Mouse (Mus musculus): ENCODE measurements at regions not wholly inside any gene's neighbourhood (a gene's known extent, or its start where the extent isn't known, plus 50 kb on each side); places are given as distances from the start of the nearest gene placed in this dataset.
"Not testable (repeated sequence)": the region's sequence is repeated elsewhere in the genome, so short reads cannot be mapped to it uniquely, and the experiment has no call there.

- ATAC-seq (no peak), DNase-seq (ENCODE audit: low read depth, low spot score) (no peak)
- ChIA-PET POLR2A (no interaction called here), CTCF (interaction anchor here (0.9 to 1.4 kb wide), 2 partner anchors 10 kb away, joined by 3 to 4 read pairs; no protein-coding TSS in a partner anchor)
- H3K27me3 ChIP-seq: no peaks in the 10 kb centered on the region
- in situ Hi-C loops (cut with MboI; ENCODE audit: low pct_unique_long_range_greater_than_20kb): no loop called here
- no peak for TF ChIP-seq CTCF (IDR thresholded peaks at IDR 0.05)
These were observed 63.6 kb downstream of the Cd2 start for GRCm38 (mm10) chr3:101224091-101224490.

- ChIA-PET CTCF (no interaction called here), POLR2A (no interaction called here)
- in situ Hi-C loops (cut with MboI; ENCODE audit: low pct_unique_long_range_greater_than_20kb): no loop called here
- TF ChIP-seq CTCF (IDR thresholded peaks at IDR 0.05): no peak
- no peak for ATAC-seq
- no peaks in the 10 kb centered on the region for H3K27me3 ChIP-seq
- DNase-seq (ENCODE audit: low read depth, low spot score): no peak
These were observed 67.8 kb downstream of the Cd2 start for GRCm38 (mm10) chr3:101219897-101220296.

- no peak for TF ChIP-seq CTCF (IDR thresholded peaks at IDR 0.05)
- in situ Hi-C loops (cut with MboI; ENCODE audit: low pct_unique_long_range_greater_than_20kb): no loop called here
- H3K27me3 ChIP-seq: no peaks in the 10 kb centered on the region
- ATAC-seq (no peak), DNase-seq (ENCODE audit: low read depth, low spot score) (no peak)
- ChIA-PET POLR2A (no interaction called here), CTCF (no interaction called here)
These were observed 71.0 kb downstream of the Cd2 start for GRCm38 (mm10) chr3:101216711-101217110.

- in situ Hi-C loops (cut with MboI; ENCODE audit: low pct_unique_long_range_greater_than_20kb): no loop called here
- ChIA-PET CTCF (interaction anchor here (0.8 to 1.6 kb wide), 3 partner anchors 19 to 82 kb away, joined by 3 read pairs; no protein-coding TSS in a partner anchor), POLR2A (no interaction called here)
- no peaks in the 10 kb centered on the region for H3K27me3 ChIP-seq
- ATAC-seq (no peak), DNase-seq (ENCODE audit: low read depth, low spot score) (no peak)
- TF ChIP-seq CTCF (IDR thresholded peaks at IDR 0.05): no peak
These were observed 74.6 kb downstream of the Cd2 start for GRCm38 (mm10) chr3:101213212-101213562.

GRCm38 (mm10) chr3:101212403-101213211 is 75.1 kb downstream of the Cd2 start:
- in situ Hi-C loops (cut with MboI; ENCODE audit: low pct_unique_long_range_greater_than_20kb): no loop called here
- ChIA-PET CTCF (interaction anchor here (1.1 to 1.3 kb wide), 2 partner anchors 19 to 83 kb away, joined by 3 read pairs; no protein-coding TSS in a partner anchor), POLR2A (interaction anchor here (0.6 kb wide), 1 partner anchor 17 kb away, joined by 3 read pairs; no protein-coding TSS in a partner anchor)
- DNase-seq (ENCODE audit: low read depth, low spot score): peak; percentile 41
- TF ChIP-seq CTCF (IDR thresholded peaks at IDR 0.05): no peak
- H3K27me3 ChIP-seq: no peaks in the 10 kb centered on the region
- ATAC-seq: peak; percentile 53

GRCm38 (mm10) chr3:101211936-101212335 is 75.8 kb downstream of the Cd2 start:
- DNase-seq (ENCODE audit: low read depth, low spot score) (peak; percentile 89), ATAC-seq (peak; percentile 50)
- no peak for TF ChIP-seq CTCF (IDR thresholded peaks at IDR 0.05)
- CTCF ChIA-PET: interaction anchor here (1.3 kb wide), 1 partner anchor 84 kb away, joined by 3 read pairs; no protein-coding TSS in a partner anchor
- no peaks in the 10 kb centered on the region for H3K27me3 ChIP-seq
- in situ Hi-C loops (cut with MboI; ENCODE audit: low pct_unique_long_range_greater_than_20kb): no loop called here
- POLR2A ChIA-PET: no interaction called here

- CTCF ChIA-PET: no interaction called here
- DNase-seq (ENCODE audit: low read depth, low spot score) (no peak), ATAC-seq (no peak)
- POLR2A ChIA-PET: no interaction called here
- no peak for TF ChIP-seq CTCF (IDR thresholded peaks at IDR 0.05)
- H3K27me3 ChIP-seq: no peaks in the 10 kb centered on the region
- in situ Hi-C loops (cut with MboI; ENCODE audit: low pct_unique_long_range_greater_than_20kb): no loop called here
These were observed 78.2 kb downstream of the Cd2 start for GRCm38 (mm10) chr3:101209546-101209945.

- no peak for ATAC-seq
- ChIA-PET CTCF (no interaction called here), POLR2A (interaction anchor here (0.6 kb wide), 2 partner anchors 213 to 254 kb away, joined by 3 read pairs; no protein-coding TSS in a partner anchor)
- no peak for DNase-seq (ENCODE audit: low read depth, low spot score)
- in situ Hi-C loops (cut with MboI; ENCODE audit: low pct_unique_long_range_greater_than_20kb): no loop called here
- H3K27me3 ChIP-seq: no peaks in the 10 kb centered on the region
- TF ChIP-seq CTCF (IDR thresholded peaks at IDR 0.05): no peak
These were observed 79.0 kb downstream of the Cd2 start for GRCm38 (mm10) chr3:101208751-101209150.

- DNase-seq (ENCODE audit: low read depth, low spot score); in situ Hi-C loops (cut with MboI; ENCODE audit: low pct_unique_long_range_greater_than_20kb); H3K27me3 ChIP-seq; ATAC-seq; POLR2A ChIA-PET; CTCF ChIA-PET: not testable (repeated sequence)
These were observed 81.6 kb downstream of the Cd2 start for GRCm38 (mm10) chr3:101206172-101206571.

GRCm38 (mm10) chr3:101194725-101195124 is 84.6 kb upstream of the Ptgfrn start:
- peaks cover 24% of the 10 kb centered on the region for H3K27me3 ChIP-seq
- ATAC-seq (no peak), DNase-seq (ENCODE audit: low read depth, low spot score) (no peak)
- POLR2A ChIA-PET: no interaction called here
- CTCF ChIA-PET: no interaction called here
- in situ Hi-C loops (cut with MboI; ENCODE audit: low pct_unique_long_range_greater_than_20kb): no loop called here
- TF ChIP-seq CTCF (IDR thresholded peaks at IDR 0.05): no peak

- ChIA-PET CTCF (interaction anchor here (0.7 kb wide), 1 partner anchor 10 kb away, joined by 3 read pairs; no protein-coding TSS in a partner anchor), POLR2A (no interaction called here)
- TF ChIP-seq CTCF (IDR thresholded peaks at IDR 0.05): no peak
- H3K27me3 ChIP-seq: peaks cover 24% of the 10 kb centered on the region
- DNase-seq (ENCODE audit: low read depth, low spot score) (no peak), ATAC-seq (no peak)
- in situ Hi-C loops (cut with MboI; ENCODE audit: low pct_unique_long_range_greater_than_20kb): no loop called here
These were observed 84.2 kb upstream of the Ptgfrn start for GRCm38 (mm10) chr3:101194319-101194718.

Measured in Patski (cell line).